Mouse (Mus musculus) fat pad, adult 2 months (tissue): ENCODE measurements around the gene Ccdc78.
"Not testable (repeated sequence)": the region's sequence is repeated elsewhere in the genome, so short reads cannot be mapped to it uniquely, and the experiment has no call there.

Source experiments
- DNase-seq: peaks from one replicate; pipeline ENCODE4 v3.0.0-alpha.2; 2011; ENCODE audit warnings: low read depth, low spot score; ENCODE audit errors: extremely low read depth

Gene Ccdc78

DNA sequence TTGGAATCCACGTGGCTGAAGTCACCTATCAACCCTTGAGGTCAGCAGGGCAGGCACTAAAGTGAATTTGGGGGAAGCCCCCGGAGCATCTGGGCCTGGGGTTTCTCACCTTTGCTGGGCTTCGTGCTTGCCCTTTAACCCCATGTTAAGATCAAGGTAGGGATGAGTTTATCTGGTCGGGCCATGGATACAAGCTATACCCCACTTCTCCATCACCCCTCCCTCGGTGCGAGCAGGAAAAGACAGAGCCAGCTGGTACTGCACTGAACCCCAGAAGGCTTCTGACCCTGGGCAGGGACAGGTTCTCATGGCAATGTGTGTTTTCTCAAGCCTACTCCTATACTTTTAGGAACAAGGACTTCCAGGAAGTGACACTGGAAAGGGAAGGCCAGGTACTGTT lies 5.0 kb upstream of the Ccdc78 start:
- no peak for DNase-seq

DNA sequence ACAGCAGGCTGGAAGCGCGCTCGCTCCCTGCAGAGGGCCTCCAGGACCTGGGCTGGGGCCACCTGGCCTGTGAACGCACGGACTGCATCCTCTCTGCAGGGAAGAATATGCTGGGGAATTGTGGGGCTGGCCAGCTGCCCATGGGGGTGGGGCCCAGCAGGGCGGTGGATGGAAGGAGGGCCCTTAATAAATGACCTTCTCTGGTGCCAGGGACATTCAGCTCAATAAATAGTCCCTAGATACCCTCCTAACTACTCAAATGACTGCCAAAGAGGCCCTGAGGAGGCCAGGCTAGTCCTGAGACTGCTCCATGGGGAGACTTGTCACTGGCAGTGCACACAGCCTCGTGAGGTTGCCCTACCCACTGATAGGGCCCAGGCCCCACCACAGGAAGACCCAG lies 3.3 kb upstream of the Ccdc78 start:
- no peak for DNase-seq

DNA sequence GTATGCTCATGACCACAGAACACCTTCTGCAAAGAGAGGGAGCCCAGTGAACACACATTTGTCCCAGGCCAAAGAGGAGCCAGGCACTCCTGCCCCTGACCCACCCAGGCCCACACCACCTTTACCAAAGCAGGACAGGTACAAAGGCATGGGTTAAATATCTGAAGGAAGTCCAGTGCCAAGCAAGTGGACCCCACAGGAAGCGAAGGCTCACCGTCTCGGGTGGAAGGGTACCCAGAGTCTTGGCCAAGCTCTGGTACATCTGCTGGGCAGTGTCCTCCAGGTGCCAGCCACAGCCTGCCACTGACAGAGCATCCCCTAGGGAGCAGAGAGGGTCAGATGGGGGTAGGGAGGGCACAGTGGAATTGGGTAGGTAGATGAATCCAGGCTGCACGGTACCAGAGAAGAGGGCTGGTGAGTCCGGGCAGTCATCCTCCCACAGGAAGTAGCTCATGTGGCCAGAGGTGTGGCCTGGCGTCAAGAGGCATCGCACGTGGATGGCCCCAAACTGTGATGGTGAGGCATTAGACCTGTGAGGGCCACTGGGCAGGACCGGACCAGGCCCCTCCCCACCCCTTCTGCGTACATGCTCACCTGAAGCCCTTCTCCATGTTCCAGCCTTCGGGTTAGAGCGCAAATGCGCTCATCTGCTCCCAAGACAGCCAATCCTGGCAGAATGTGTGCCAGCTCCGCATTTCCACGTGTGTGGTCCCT lies 2.4 kb upstream of the Ccdc78 start:
- DNase-seq = no peak

DNA sequence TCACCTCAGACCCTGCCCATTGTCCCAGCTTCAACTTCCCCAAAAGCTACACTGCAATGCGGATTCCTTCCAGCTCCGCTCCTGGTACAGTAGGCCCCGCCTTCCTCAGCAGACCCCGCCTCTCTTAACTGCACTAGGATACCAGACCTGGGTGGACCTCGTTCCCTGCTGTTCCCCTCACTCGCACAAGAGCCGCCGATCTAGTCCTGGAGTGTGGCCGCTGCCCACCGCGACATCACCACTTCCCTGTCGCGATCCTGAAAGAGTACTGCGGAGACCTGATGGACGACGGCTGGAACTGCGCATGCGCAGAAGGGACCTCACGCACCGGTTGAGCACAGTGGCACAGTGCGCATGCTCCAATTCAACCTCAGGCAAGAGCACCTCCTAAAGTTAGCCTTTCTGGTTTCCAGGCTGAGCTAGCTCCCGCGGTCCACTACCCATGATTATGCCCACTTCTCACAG lies 1.1 kb upstream of the Ccdc78 start, which contains the start of gene Haghl:
Gene Haghl, minus strand, starts transcription at position 393 of the 465 bp plus-strand sequence.
- no peak for DNase-seq

DNA sequence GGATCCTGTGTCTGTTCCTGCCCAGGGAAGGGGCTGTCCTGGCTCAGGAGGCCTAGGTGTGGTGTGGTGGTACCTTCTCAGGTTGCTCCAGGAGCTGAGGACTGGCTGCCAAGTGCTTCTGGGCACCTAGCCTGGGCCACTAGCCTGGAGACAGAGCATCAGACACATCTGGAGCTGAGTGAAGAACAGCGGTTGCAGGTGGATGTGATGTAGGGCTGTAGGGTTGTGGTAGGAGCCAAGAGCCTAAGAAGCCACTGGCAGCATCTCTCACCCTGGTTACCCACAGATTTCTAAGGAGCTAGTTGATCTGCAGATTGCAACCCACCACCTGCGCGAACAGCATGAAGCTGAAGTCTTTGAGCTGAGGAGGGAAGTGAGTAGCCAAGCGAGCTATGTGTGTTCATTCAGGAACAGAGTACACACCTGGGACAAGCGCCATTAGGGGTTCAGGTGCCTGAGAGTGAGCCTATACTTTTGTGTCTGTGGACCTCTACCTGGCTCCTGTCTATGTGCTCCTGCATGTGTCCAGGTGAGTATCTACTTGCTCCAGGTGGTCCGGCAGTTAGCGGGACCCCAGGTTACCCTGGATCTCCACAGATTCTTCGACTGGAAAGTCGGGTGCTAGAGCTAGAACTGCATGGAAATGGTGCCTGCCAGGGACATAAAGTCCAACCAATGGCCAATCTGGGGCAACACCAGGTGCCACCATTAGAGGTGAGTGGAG lies 563 bp downstream of the Ccdc78 start:
- no peak for DNase-seq

DNA sequence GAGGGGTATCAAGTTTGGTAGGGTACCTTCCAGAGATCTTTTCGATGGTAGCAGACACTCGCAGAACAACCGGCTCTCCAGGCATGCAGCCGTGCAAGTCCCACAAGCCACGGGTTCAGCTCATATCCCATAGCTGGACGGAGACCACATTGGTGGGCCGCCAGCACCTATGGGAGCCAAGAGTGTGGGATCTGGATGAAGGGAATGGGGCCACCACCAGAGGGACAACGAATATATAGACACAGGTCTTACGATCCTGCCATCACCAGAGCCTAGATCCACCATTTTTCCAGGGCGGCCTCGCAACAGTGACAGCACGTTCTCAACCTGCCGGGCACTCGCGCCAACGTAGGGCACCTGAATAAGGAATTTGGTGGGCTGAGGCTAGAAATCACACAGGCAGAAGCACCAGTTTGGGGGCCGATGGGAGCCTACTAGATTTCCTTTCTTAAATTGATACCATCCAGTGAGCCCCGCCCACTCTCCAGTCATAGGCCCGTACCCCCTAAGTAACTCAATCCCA lies 5.0 kb downstream of the Ccdc78 start:
- DNase-seq = no peak

DNA sequence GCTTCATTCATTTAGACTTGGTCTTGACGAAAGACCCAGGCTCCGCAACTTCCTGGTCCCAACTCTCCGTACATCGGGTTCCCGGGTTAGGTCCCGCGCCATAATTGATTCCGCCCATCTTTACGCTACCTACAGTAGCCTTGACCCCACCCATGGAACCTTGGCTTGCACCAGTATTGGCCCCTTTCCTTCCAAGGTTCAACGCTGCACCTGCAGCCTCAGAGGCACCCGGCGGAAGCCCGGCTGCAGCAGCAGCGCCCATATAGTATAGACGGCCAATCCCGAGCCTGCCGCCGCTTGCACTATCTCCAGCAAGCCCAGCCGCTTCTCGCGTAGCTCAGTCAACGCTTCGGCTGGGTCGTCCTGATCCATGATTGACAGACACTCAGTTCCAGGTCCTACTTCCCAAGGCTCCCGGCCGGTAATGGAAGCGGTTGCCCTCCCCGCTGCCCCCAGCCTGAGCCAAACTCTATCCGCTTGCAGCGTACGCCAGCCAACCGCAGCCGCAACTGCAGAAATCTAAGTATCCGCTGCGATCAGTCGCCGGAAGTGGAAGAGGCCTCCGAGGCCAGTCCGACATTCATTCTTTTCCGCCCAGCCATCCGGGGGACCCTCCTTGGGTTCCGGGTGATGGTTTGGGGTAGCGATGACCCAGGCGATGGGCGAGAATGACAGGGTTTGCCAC lies 5.6 kb downstream of the Ccdc78 start:
- peak; percentile 19 for DNase-seq

DNA sequence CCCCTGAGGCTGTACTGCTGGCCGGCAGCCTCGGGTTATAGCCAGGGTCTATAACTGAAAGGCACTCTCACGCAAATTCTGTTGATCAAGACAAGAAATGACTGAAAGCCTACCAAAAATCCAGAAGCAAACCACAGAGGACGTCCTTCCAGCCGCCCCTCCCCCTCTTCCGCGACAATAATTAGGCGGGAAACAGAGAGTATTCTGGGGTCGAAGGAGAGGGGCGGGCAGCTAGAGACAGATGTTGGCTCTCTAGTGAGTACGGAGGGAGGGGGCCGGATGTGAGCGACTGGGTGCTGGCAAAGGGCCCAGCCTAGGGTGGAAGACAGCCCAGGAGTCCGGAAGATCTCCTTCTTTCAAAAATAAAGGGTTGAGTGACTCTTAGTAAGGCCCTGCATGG lies 6.2 kb downstream of the Ccdc78 start, which contains the start of gene Fam173a:
Gene Fam173a, minus strand, starts transcription at position 287 of the 400 bp plus-strand sequence.
- no peak for DNase-seq

DNA sequence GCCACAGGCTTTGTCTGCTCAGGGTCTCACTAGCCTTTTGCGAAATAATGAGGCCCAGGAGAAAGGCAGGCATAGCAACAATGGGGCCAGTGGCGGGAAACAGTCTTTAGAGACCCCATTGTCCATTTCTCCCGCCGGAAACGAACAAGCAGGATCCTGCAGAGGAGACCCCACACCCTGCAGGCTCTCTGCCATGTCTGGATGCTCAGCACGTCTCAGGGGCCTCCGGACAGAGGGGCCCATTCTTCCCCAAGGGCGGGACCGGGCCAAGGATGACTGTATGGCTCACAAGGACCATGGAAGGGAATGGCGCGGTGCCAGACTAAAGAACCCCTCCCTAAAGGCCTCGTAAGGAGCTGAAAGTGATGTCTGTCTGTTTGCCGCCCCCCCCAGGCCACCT lies 7.8 kb downstream of the Ccdc78 start:
- DNase-seq = no peak

DNA sequence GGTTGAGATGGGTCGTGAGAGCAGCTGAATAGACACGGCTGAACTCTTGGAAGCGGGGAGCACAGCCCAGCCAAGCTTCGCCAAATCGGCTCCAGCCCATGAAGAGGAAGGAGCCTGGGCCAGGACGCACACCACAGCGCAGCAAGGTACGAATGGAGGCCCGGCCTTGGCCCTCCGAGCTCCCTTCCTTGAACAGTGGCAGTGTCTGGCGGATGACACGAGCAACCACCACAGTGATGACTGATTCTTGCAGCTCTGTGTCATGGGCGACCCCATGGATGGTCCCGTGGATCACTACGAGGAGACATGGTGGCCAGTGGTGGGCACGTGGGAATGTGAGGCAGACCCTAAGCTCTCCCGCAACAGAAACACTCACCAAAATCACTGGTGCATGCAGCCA lies 8.6 kb downstream of the Ccdc78 start:
- DNase-seq = no peak

DNA sequence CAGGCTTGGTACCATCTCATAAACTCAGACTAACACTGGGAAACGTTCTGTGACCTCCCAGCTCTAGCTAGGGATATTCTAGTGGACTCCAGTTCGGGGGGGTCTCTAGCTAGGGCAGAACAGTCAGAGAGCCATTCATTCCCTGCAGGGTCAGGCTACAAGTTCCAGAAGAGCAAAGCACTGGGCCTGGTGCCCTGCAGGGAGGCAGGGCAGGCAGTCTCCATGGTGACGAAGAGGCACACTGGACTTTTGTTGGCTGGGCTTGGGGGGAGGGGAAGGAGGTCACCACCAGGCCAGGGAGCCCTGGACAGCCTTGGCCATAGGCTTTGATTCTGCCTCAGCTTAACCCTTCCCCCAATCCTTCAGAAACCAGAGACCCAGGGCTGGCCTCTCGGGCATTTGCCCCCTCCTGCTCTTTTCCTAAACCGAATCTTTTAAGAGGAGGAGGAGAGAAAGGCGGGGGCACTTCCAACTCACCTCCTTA lies 9.3 kb downstream of the Ccdc78 start, which contains the start of gene AC134908.4:
Gene AC134908.4, minus strand, starts transcription at position 51 of the 484 bp plus-strand sequence.
- DNase-seq = no peak

DNA sequence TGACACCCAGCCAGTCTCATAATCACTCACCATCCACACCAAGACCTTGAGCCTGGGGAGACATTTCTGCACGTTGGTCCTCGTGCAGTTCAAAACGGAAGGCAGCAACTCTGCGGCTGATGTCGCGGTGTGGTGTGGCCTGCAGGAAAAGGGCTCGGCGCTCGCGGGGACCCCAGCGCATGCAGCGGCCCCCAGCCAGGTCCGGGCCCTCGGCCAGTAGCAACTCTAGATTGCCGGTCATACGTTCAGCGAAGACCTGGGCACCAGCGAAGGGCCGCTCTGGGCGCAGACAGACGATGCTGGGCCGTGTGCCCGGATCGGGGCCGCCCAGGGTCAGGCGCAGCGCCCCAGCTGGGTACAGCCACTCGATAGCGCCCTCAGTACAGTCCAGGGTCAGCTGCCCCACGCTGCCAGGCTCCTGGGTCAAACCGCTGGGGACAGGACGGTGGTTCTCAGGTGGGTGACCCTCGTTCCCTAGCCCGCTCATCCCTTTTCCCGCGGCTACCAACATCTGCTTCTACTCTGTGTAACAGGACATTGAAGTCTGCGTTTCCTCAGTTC lies 9.9 kb downstream of the Ccdc78 start:
- no peak for DNase-seq

DNA sequence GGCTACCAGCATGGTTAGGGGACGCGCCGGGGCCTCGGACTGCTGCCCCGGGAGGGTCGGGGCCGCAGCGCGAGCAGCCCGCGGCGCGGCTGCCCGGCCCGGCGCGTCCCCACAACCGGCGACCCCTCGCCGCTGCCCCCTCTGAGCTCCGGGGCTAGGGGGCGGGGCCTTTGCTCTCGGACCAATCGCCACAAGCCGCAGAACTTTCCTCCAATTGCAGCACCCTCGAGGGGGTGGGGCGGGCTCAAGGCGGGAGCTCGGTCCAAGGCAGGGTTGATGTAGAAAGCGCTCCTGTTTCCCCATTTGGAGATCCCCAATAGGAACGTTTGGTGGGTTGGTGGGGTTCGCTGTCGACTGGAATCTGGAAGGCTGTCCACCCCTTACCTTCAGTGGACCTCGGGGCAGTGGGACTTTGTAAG lies 10.6 kb downstream of the Ccdc78 start, which contains the start of gene Metrn:
Gene Metrn, minus strand, starts transcription at position 186 of the 419 bp plus-strand sequence.
- no peak for DNase-seq

DNA sequence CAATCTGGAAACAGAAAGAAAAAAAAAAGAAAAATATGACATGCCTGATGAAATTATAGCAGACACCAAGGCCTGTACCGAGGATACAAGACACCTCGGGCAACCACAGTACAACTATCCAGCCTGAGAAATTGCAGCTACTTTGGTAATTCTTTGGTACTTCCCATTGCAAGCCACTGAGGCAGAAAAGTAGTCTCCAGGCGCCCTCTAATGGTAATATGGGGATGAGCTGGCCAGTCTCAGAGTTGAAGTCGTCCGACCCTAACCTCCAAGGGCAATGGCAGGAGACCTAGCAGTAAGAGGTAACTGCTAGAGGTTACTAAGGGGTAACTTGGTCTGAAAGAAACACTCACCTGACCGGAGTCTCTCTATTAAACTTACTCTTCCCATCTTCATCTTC lies 14.6 kb downstream of the Ccdc78 start:
- DNase-seq = no peak

DNA sequence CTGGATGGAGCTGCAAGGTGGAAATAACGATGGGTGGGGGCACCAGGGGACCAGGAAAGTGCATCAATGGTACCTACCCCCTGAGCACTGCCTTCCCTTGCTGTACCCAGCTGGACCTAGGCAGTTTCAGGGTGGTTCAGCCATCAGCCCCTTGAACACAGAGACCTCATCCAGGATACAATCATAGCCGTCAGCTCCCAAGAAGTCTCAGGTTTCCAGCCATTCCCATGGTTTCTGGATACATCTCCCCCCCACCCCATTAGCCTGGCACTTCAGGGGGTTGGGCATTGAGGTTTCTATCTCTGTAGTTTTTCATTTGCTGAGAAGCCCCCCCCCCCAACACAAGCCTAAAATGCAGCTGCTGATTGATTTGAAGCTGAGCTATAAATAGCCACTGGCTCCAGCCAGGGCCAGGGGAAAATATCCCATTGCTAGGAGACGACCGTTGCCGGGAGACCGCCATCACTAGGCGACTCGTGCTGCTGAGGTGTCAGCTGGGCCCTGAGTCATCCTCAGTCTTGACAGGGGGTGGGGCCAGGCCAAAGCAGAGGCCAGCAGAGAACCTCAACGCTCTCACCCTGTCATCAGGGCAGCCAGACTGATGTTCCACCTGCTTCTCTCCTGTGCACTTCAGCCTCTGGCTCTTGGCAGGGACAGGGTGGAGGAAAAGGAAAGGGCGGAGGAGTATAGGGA lies 16.6 kb downstream of the Ccdc78 start:
- DNase-seq = no peak

DNA sequence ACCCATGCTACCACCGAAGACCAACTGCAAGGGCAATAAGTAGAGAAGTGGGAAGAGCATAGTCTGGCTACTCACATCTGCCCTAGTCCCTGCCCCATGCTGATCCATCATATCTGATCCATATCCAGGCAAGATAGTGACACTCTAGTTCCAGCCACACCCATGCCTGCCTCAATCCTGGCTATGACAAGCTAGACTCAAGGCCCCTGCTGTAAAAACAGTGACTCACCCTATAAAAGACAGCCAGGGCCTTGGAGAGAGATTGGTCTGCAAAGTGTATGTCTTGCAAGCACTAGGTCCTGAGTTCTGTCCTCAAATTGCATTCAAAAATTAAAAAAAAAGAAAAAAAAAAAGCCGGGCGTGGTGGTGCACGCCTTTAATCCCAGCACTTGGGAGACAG lies 20.1 kb downstream of the Ccdc78 start:
- no peak for DNase-seq

DNA sequence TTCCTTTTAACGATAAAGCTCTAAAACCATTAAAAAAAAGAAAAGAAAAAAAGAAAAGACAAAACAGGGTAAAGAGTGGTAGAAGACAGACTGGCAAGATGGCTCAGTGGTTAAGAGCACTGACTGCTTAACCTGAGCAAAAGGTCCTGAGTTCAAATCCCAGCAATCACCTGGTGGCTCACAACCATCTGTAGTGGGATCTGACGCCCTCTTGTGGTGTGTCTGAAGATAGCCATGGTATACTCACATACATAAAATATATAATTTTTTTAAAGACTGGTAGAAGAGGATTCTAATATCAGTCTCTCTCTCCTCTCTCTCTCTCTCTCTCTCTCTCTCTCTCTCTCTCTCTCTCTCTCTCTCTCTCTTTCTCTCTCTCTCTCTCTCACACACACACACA lies 21.1 kb downstream of the Ccdc78 start:
- DNase-seq = not testable (repeated sequence)

DNA sequence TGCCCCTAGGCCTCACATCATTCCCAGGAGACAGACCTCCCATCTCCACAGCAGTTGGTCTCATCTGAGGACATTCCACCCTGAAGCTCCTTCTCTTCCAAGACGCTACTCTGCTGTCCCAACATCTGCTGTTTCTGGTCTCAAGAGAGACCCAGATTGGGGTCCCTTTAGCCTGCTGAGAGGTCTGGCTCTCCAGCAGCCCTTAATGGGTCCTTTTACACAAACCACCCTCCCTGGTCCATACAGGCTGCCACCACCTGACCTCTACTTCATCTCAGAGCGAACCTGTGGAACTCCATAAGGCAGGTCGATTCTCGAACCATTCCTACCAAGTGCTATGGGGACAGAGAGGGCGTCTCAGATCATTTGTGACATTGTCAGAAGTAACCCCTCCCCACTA lies 21.6 kb downstream of the Ccdc78 start:
- DNase-seq = no peak

DNA sequence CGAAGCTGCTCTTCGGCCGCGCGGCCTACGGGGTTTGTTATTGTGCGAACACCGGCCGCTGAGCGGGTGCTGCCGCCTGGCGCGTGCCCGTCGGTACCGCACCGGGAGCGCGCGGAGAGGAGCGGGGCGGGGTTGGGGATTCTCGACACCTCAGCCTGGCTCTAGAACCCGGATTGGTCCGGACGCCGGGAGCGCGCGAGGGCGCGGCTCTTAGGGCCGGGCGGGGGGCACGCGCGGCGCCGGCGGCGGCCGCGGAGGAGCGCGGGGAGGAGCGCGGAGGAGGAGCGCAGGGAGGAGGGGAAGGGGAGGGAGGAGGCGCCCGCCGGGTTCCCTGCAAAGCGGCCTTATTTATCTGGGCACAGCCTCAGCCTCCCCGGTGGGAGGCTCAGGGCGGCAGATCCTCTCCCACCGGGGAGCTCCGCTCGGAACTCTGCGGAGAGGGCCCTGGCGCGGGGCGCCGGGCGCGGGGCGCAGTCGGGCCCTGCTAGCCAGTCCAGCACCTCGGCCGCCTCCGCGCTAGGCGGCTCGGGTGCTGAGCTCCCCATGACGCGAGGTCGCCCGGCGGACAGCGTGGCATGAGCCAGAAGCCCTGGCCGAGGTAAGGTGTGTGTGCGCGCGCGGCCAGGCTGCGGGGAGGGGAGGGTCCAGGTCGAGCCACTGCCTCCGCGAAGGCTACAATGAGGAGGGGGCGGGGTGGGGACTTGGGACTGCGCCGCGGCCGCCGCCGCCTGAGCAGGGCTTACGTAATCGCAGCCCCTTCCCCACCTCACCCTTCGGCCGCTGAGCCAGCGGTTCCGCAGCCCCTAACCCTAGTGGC lies 22.6 kb downstream of the Ccdc78 start, which contains the start of gene Fbxl16:
Gene Fbxl16, plus strand, starts transcription at position 297 of the 817 bp plus-strand sequence.
- DNase-seq = no peak
